Mouse (Mus musculus) brain, embryonic 14.5 days (tissue): ENCODE measurements around the gene Gucy2f. TPM values are rescaled to one million over a fixed set of nuclear protein-coding genes. Genes with fewer than 3 reads are reported as not detected.
"Not testable (repeated sequence)": the region's sequence is repeated elsewhere in the genome, so short reads cannot be mapped to it uniquely, and the experiment has no call there.

ENCODE experiments used
- DNase-seq: peaks from one replicate; pipeline ENCODE4 v3.0.0-alpha.2; 2011; ENCODE audit warnings: low read depth
- CTCF ChIP-seq: fragments of 200-500 bp; IDR thresholded peaks from 2 replicates; pipeline ENCODE4 v1.5.1; 2012; ENCODE audit warnings: inconsistent platforms, mild to moderate bottlenecking, moderate library complexity, borderline replicate concordance; ENCODE audit not compliant: insufficient read depth, insufficient read length; ENCODE audit errors: extremely low read depth
- POLR2A ChIP-seq: fragments of 200-500 bp; IDR thresholded peaks from 2 replicates; pipeline ENCODE4 v1.6.1; 2012; ENCODE audit warnings: mild to moderate bottlenecking, inconsistent platforms, borderline replicate concordance; ENCODE audit not compliant: poor library complexity, insufficient read depth, insufficient read length, severe bottlenecking; ENCODE audit errors: extremely low read depth
- polyA plus RNA-seq: library from polyadenylated mRNA; depleted of rRNA; stranded (reverse); fragments of >200 nt; gene quantifications from 2 replicates; pipeline ENCODE4 v1.2.3, GENCODE M21; 2012; rRNA removed

Gucy2f gene
- 0.08 and 0.15 TPM in 2 replicates for polyA plus RNA-seq

DNA sequence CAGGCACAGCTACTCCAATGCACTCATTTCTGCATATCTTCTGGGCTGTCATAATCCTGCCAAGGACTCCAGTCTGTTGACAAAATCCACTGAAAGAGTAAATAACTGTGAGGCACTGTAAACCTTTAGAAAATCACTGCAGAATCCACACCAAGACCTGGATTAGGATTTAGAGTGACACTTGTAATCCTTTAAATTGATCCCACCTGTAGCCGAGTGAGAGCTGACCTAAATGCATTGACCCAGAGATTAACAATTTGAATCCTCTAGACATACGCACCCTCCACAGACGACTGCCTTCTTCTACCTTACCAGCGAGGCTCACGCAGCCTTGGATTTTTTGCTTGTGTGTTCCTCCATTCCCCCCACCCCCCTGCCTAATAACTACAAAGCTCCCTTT, at the start of gene Gucy2f:
Gene Gucy2f, minus strand, starts transcription at position 101 of the 400 bp plus-strand sequence.
- no peak for DNase-seq
- TF ChIP-seq POLR2A, result no peak
- TF ChIP-seq CTCF, result no peak

DNA sequence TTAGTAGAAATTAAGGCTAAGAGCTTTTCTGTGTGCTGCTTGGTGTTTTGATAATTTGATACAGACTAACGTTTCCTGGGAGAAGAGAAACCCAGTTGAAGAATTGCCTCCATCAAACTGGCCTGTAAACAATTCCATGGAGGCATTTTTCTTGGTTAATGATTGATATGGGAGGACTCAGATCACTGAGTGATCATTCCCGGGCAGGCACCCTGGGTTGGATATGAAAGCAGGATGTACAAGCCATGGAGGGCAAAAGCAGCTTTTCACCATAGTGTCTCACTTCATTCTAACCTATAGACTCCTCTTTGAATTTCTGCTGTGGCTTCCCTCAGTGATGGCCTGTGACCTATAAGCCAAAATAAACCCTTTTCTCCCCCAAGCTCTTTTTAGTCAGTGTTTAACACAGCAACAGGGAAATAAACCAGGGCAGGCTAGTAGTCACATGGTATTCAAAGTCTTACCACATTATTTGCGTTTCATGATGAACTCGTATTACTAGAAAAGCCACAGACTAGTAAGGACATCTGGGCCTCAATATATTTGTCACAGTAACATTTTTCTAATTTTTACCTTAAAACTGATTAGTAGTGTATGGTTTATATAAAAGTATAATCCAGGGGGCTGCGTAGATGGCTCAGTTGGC, 49.1 kb upstream of the Gucy2f start:
- no peak for DNase-seq
- no peak for TF ChIP-seq POLR2A
- TF ChIP-seq CTCF, result no peak

DNA sequence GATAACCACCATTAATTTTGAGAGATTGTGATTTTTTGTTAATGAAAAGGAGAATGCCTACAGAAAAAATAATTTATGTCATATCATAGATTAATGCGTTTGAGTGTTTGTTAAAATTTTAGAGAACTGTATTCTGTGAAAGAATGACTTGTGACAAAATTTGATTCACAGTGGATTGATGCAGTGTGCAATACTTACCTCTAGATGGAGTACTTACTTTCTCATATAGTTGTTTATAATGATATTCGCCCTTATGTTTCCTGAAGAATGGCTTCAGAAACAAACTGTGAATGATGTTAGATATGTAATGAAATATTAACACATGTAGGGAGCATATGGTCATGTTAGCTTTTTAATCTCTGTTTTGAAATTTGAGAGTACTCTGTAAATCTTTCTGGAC, 40.4 kb upstream of the Gucy2f start:
- TF ChIP-seq CTCF, result no peak
- TF ChIP-seq POLR2A, result no peak
- peak; percentile 14 for DNase-seq

DNA sequence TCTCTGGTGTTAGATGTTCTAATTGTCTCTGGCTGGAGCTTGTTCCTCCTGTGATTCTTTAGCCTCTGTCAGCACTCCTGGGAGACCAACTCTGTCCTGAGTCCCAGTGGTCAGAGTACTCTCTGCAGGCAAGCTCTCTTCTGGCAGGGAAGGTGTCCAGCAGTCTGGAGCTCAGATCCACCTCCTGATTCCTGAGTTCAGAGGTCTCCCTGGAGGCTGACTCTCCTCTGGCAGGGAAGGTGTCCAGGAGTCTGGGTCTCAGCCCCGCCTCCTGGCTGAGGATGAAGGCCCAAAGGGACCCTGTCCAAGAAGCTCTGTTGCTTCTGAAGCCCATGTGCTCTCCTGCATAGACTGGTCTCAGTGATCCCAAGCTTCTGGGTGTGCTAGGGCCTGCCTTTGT, 39.4 kb upstream of the Gucy2f start:
- not testable (repeated sequence) for DNase-seq

DNA sequence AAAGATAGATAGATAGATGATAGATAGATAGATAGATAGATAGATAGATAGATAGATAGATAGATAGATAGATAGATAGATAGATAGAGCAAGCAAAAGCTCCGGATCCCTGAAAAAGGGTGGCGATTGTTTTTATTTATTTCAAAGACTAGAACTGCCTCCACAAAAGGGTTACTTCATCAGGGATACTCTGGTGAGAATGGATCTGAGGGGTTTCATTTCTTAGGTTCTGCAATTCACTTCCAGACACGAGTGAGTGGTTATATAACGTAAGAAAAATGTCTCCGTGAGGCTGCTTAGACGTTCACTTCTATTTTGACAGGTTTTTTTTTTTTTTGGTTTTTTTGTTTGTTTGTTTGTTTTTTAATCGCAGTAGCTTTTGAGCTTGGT, 32.0 kb upstream of the Gucy2f start:
- TF ChIP-seq POLR2A, result no peak
- DNase-seq, result no peak

DNA sequence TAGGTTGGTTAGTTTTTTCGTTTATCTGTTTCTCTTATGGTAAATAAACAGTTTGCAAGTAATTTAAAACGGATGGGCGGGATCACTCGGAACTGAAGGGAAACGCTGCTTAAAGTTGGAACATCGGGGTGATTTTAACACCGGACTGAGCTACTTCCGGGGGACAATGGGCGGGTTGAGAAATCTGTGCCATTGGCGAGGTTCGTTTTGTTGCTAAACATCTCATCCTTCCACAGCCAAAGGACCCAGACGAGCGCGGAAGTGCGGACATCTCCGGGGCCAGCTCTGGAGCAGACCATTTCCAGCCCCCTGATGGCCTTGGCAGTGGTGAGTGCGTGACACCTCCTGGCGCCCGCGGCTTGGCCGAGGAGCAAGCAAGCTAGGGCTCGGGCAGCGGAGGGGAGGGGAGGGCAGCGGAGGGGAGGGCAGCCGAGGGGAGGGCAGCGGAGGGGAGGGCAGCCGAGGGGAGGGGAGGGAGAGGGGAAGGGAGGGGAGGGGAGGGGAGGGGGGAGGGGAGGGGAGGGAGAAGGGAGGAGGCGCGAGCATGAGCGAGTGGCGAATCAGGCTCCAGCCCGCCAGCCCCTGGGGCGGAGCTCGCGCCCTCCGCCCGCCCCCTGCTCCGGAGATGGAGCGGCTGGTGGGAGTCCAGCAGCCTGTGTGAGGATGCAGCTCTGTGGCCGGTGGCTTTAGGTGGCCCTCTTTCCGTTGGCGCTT, 31.5 kb upstream of the Gucy2f start:
- peak; percentile 94 for DNase-seq
- peak; percentile 39; the same call in 1 of the 2 replicates for TF ChIP-seq POLR2A
- no peak for TF ChIP-seq CTCF

DNA sequence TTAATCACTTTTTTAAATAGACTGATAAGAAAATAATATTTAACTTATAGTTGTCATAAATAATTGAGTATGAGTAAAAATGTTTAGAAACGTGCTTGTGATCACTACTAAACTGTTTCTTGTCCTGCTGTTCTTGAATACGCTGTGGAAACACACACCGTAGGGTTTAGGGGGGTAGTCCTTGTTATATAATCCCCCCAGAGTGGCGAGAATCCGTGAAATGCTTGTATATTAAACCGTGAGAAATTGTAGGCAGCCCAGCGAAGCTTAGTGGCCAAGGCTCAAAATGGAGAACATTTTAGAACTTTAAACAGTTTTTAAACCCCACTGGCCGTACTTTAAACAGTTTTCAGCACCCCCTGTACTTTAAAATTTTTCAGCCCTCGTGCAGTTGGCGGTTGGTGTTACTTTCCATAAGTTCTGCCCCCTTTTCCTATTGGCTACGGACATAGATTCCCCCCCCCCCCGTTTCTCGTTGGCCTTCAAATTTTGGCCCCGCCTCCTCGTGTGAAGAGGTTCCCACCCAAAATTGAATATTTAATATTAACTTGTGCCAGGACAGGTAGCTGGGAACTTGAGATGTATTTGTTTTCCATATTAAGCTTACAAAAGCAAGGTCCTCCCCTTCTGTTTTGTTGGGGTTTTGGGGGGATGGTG, 30.8 kb upstream of the Gucy2f start:
- DNase-seq, result peak; percentile 78
- no peak for TF ChIP-seq CTCF
- no peak for TF ChIP-seq POLR2A

DNA sequence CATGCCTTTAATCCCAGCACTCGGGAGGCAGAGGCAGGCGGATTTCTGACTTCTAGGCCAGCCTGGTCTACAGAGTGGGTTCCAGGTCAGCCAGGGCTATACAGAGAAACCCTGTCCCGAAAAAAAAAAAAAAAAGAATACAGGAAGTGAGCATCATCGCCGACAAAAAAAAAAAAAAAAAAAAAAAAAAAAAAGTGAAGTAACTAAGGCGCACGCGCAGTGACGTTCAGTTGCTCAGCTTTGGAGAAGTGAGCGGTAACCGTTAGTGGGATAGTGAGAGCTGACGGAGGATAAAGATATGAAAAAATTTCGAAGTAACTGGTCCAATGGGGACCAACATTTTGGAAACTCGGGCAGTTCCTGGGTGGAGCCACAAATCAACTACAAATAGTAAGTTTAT, 29.8 kb upstream of the Gucy2f start, which contains the start of gene Nxt2:
Gene Nxt2, plus strand, starts transcription at position 229 of the 400 bp plus-strand sequence.
- no peak for DNase-seq
- TF ChIP-seq POLR2A, result no peak
- no peak for TF ChIP-seq CTCF

DNA sequence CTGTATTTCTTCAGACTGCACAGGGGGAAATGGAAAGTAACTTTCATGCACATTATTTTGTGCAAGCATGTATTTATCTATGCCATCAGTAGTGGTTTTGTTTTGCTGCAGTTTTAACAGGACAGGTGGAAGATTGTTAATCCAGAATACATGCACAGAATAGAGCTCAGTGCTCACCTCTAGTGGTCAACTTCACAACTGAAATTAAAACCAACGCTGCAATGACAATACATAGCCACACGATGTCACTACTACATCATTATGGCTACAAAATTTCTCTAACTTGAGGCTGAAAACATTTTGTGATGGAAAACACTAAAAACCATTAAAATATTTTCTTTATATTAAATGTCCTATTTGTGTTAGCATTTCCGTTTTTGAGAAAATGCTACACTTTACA, 3.6 kb upstream of the Gucy2f start:
- peak; percentile 72 for DNase-seq
- TF ChIP-seq CTCF (peak; percentile 64; the same call in 1 of the 2 replicates), POLR2A (no peak)

DNA sequence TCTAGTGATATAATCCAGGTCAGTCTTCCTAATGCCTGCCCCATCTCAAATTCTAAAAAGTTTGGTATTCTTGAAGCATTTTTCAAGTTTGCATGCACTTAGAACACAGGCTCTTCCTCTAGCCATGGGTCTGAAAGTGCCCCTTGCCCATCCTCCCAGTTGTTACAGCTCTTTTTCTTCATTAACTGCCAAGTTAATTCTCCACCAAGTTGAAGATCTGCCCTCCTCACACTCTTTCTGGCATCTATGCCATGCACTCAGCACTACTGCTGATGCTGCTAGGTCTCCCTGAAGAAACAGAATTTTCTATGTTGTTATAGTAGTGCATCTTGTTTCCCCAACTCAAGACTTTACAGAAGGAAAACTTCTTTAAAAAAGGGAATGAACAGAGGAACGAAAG, 1.2 kb downstream of the Gucy2f start:
- DNase-seq, result no peak
- no peak for TF ChIP-seq CTCF

DNA sequence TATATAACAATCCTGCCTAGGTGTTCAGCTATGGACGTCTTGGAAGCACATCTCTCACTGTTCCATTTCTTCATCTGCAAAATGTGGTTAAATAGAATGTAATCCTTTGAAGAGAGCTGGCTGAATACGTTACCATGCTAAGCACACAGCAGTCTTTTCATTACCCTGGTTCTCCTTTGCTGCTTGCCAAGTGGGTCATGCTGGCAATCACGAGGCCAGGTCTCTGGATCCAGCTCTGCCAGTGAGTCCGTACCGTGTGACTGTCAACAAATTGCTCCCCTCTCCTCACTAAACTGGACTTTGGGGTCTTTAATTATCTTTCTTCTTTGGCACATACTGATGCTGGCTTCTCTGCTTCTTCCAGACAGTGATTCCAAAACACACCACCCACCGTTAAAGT, 2.3 kb downstream of the Gucy2f start:
- TF ChIP-seq POLR2A (no peak), CTCF (no peak)
- peak; percentile 40 for DNase-seq

DNA sequence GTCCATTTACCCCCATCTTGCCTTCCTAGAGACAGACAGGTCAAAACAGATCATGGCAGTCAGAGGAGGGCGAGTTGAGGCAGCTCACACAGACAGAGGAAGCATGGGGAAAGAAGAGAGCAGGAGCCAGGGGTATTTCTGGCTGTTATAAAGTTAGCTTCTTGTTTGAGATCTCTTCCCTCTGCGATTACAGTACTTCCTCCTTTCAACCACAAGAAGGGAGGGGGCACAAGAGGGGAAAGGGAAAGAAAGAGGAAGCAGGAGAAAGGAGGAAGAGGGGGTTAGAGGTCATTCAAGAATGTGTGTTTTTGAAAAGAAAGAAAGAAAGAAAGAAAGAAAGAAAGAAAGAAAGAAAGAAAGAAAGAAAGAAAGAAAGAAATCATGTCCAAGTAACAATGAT, 6.4 kb downstream of the Gucy2f start:
- no peak for TF ChIP-seq CTCF
- no peak for TF ChIP-seq POLR2A
- DNase-seq, result no peak
